Mouse (Mus musculus) CH12.LX (cell line): ENCODE measurements around the gene Oxa1l. TPM values are rescaled to one million over a fixed set of nuclear protein-coding genes. Genes with fewer than 3 reads are reported as not detected.
A peak's percentile ranks its signal among the peaks of the same experiment; 100 is the strongest.

ENCODE experiments used
- DNase-seq: peaks from one replicate; pipeline ENCODE4 v3.0.0-alpha.2; 2013; ENCODE audit errors: extremely low read depth
- H3K27ac ChIP-seq: 2 replicates; pipeline ENCODE4 v1.5.1; 2012; ENCODE audit warnings: low read depth, mild to moderate bottlenecking, control low read depth, moderate library complexity; ENCODE audit not compliant: insufficient read depth
- H3K27me3 ChIP-seq: replicated peaks from 2 replicates; pipeline ENCODE3; 2012; ENCODE audit warnings: inconsistent platforms
- H3K36me3 ChIP-seq, 2 experiments: replicated peaks in 1 of 2; 2 replicates each; pipeline versions ENCODE3 to v1.6.1; 2012; ENCODE audit warnings: inconsistent platforms in 1 of 2, low read length in 1 of 2, mild to moderate bottlenecking in 1 of 2, mixed read lengths in 1 of 2, moderate library complexity in 1 of 2; ENCODE audit not compliant: control insufficient read depth in 1 of 2, insufficient read depth in 1 of 2
- H3K4me1 ChIP-seq, 2 experiments: 2 replicates each; pipeline ENCODE4 v1.6.1; 2012; ENCODE audit warnings: inconsistent platforms in 1 of 2, moderate library complexity in 1 of 2; ENCODE audit not compliant: insufficient read depth in 2 of 2, control insufficient read depth in 1 of 2
- H3K4me2 ChIP-seq: 2 replicates; pipeline ENCODE4 v1.6.1; 2012; ENCODE audit warnings: low read depth, mild to moderate bottlenecking, control low read depth; ENCODE audit not compliant: poor library complexity, insufficient read depth, severe bottlenecking
- H3K4me3 ChIP-seq, 3 experiments: fragments of 150-350 bp in 1 of 3; sonication (generic) in 1 of 3; replicated peaks in 1 of 3; 2 replicates each; pipeline versions ENCODE3 to v1.5.1; 2011 to 2012; ENCODE audit warnings: low read depth in 2 of 3, low read length in 2 of 3, mild to moderate bottlenecking in 2 of 3, moderate library complexity in 2 of 3, control low read depth in 1 of 3, improper control_type of control experiment in 1 of 3, inconsistent platforms in 1 of 3, mixed read lengths in 1 of 3; ENCODE audit not compliant: poor library complexity in 1 of 3
- H3K79me2 ChIP-seq: replicated peaks from 2 replicates; pipeline ENCODE4 v1.6.1; 2012; ENCODE audit warnings: mild to moderate bottlenecking, moderate library complexity; ENCODE audit not compliant: control insufficient read depth, poor library complexity, insufficient read depth, severe bottlenecking; ENCODE audit errors: extremely low read depth
- H3K9ac ChIP-seq: 2 replicates; pipeline ENCODE4 v1.6.1; 2012; ENCODE audit warnings: low read depth, mild to moderate bottlenecking, control low read depth, moderate library complexity; ENCODE audit not compliant: insufficient read depth
- H3K9me3 ChIP-seq: replicated peaks from 2 replicates; pipeline ENCODE3; 2012; ENCODE audit warnings: low read length, inconsistent platforms, mixed read lengths
- BHLHE40 ChIP-seq: IDR thresholded peaks from 2 replicates; pipeline ENCODE4 v1.6.1; 2011; ENCODE audit warnings: mild to moderate bottlenecking, low read depth, low read length, improper control_type of control experiment
- E2F4 ChIP-seq: IDR thresholded peaks from 2 replicates; pipeline ENCODE4 v1.6.1; 2011; ENCODE audit warnings: low read depth, low read length, improper control_type of control experiment; ENCODE audit not compliant: insufficient replicate concordance
- ETS1 ChIP-seq: conservative IDR thresholded peaks from 2 replicates; pipeline ENCODE4 v1.6.1; 2012; ENCODE audit warnings: low read depth, mild to moderate bottlenecking, inconsistent platforms, low read length, improper control_type of control experiment, moderate library complexity
- GABPA ChIP-seq: IDR thresholded peaks from 2 replicates; pipeline ENCODE4 v1.6.1; 2012; ENCODE audit warnings: low read depth, low read length, improper control_type of control experiment, inconsistent platforms; ENCODE audit not compliant: insufficient replicate concordance
- IRF4 ChIP-seq: IDR thresholded peaks from 2 replicates; pipeline ENCODE4 v1.6.1; 2014; ENCODE audit warnings: low read depth, mild to moderate bottlenecking, inconsistent platforms, low read length, improper control_type of control experiment
- KAT2A ChIP-seq: IDR thresholded peaks from 2 replicates; pipeline ENCODE4 v1.6.1; 2012; ENCODE audit warnings: low read length, improper control_type of control experiment, inconsistent platforms; ENCODE audit not compliant: insufficient replicate concordance
- MAX ChIP-seq: IDR thresholded peaks from 2 replicates; pipeline ENCODE4 v1.6.1; 2011; ENCODE audit warnings: low read length, improper control_type of control experiment
- MAZ ChIP-seq: IDR thresholded peaks from 2 replicates; pipeline ENCODE4 v1.6.1; 2012; ENCODE audit warnings: low read depth, mild to moderate bottlenecking, inconsistent platforms, low read length, improper control_type of control experiment, moderate library complexity
- MEF2A ChIP-seq: IDR thresholded peaks from 2 replicates; pipeline ENCODE4 v1.6.1; 2014; ENCODE audit warnings: low read depth, mild to moderate bottlenecking, inconsistent platforms, low read length, improper control_type of control experiment, borderline replicate concordance
- MXI1 ChIP-seq: IDR thresholded peaks from 2 replicates; pipeline ENCODE4 v1.6.1; 2011; ENCODE audit warnings: mild to moderate bottlenecking, low read depth, low read length, improper control_type of control experiment
- MYC ChIP-seq: IDR thresholded peaks from 2 replicates; pipeline ENCODE4 v1.6.1; 2011; ENCODE audit warnings: low read depth, mild to moderate bottlenecking, improper control_type of control experiment, low read length
- NELFE ChIP-seq: IDR thresholded peaks from 2 replicates; pipeline ENCODE4 v1.6.1; 2011; ENCODE audit warnings: low read depth, low read length, improper control_type of control experiment
- NRF1 ChIP-seq: IDR thresholded peaks from 2 replicates; pipeline ENCODE4 v1.6.1; 2014; ENCODE audit warnings: low read depth, mild to moderate bottlenecking, inconsistent platforms, low read length, improper control_type of control experiment, moderate library complexity
- PAX5 ChIP-seq: IDR thresholded peaks from 2 replicates; pipeline ENCODE4 v1.6.1; 2012; ENCODE audit warnings: low read length, inconsistent platforms, mixed read lengths
- POLR2A ChIP-seq: IDR thresholded peaks from 2 replicates; pipeline ENCODE4 v1.6.1; 2011; ENCODE audit warnings: low read depth, mild to moderate bottlenecking, improper control_type of control experiment, low read length
- RCOR1 ChIP-seq: conservative IDR thresholded peaks from 2 replicates; pipeline ENCODE4 v1.6.1; 2012; ENCODE audit warnings: low read depth, mild to moderate bottlenecking, inconsistent platforms, low read length, improper control_type of control experiment
- SIN3A ChIP-seq: IDR thresholded peaks from 2 replicates; pipeline ENCODE4 v1.6.1; 2012; ENCODE audit warnings: low read length, improper control_type of control experiment, inconsistent platforms
- TBP ChIP-seq: conservative IDR thresholded peaks from 2 replicates; pipeline ENCODE4 v1.6.1; 2011; ENCODE audit warnings: low read depth, low read length, improper control_type of control experiment
- USF2 ChIP-seq: conservative IDR thresholded peaks from 2 replicates; pipeline ENCODE4 v1.6.1; 2011; ENCODE audit warnings: low read depth, low read length, improper control_type of control experiment
- ZMIZ1 ChIP-seq: IDR thresholded peaks from 2 replicates; pipeline ENCODE4 v1.6.1; 2012; ENCODE audit warnings: low read depth, mild to moderate bottlenecking, inconsistent platforms, low read length, improper control_type of control experiment
- dilution Hi-C: fragments of 300-500 bp; cut with MboI; formaldehyde crosslinking; loops from 2 replicates; pipeline ENCODE4 v1.14.3; 2020; ENCODE audit warnings: low sequenced_read_pairs; ENCODE audit not compliant: extremely low pct_unique_long_range_greater_than_20kb, extremely low pct_ligation_motif_present
- in situ Hi-C: fragments of 300-500 bp; cut with MboI; formaldehyde crosslinking; loops from 3 replicates; pipeline ENCODE4 v1.14.3; 2019; ENCODE audit warnings: low sequenced_read_pairs, low pct_ligation_motif_present, low pct_unique_long_range_greater_than_20kb, mixed read lengths
- polyA plus RNA-seq: library from polyadenylated mRNA; unstranded; fragments of >175 nt; gene quantifications from 2 replicates; pipeline ENCODE4 v1.2.1, GENCODE M21; 2012; ENCODE audit warnings: low read depth; ENCODE audit not compliant: insufficient read length
- total RNA-seq, 2 experiments: library from RNA; depleted of rRNA; stranded (reverse); fragments of 300-350 nt in 1 of 2; fragments of >200 nt in 1 of 2; gene quantifications; 2 replicates each; pipeline ENCODE4 v1.2.3; 2012 to 2014

The Oxa1l gene
- total and polyA plus RNA-seq, 3 experiments, result 34.7 to 111 (median 38.8) TPM

GRCm38 (mm10) chr14:54413877-54414700, 53.5 kb downstream of the Oxa1l start:
- peaks cover 3 to 71% of the 10 kb centered on the region in 2 experiments for H3K4me1 ChIP-seq
- TF ChIP-seq MXI1 (peak; percentile 91), POLR2A (peak; percentile 48), E2F4 (no peak), IRF4 (0 out of 2 replicates have a peak, but pooled peaks have one; percentile 29), MAZ (0 out of 2 replicates have a peak, but pooled peaks have one; percentile 27), MAX (peak; percentile 53; the same call in 1 of the 2 replicates), MYC (peak; percentile 45; the same call in 1 of the 2 replicates), NELFE (no peak; the same call in 1 of the 2 replicates), RCOR1 (no peak), ETS1 (0 out of 2 replicates have a peak, but pooled peaks have one; percentile 24), TBP (0 out of 2 replicates have a peak, but pooled peaks have one; percentile 23), MEF2A (peak; percentile 30; the same call in 1 of the 2 replicates), USF2 (no peak), BHLHE40 (peak; percentile 25; the same call in 1 of the 2 replicates), ZMIZ1 (peak; percentile 60; the same call in 1 of the 2 replicates), SIN3A (peak; percentile 78)
- TF ChIP-seq, all 38 proteins: peak for 12
- dilution Hi-C loops, result no loop called here
- Histone ChIP-seq H3K4me2 (peak overlapping the region; percentile 95), H3K36me3 (peaks cover 2 to 3% of the 10 kb centered on the region in 2 experiments), H3K9ac (peak overlapping the region; percentile 49), H3K79me2 (peaks cover 16% of the 10 kb centered on the region; the same call in 1 of the 2 replicates), H3K27ac (peak overlapping the region; percentile 70), H3K27me3 (no peaks in the 10 kb centered on the region), H3K4me3 (peak overlapping the region; percentile 29 to 73 (median 65)), H3K9me3 (no peaks in the 10 kb centered on the region)
- DNase-seq, result no peak
- in situ Hi-C loops, result loop anchor here (25.0 kb wide), 1 partner anchor 352 kb away; no protein-coding TSS in a partner anchor

DNA sequence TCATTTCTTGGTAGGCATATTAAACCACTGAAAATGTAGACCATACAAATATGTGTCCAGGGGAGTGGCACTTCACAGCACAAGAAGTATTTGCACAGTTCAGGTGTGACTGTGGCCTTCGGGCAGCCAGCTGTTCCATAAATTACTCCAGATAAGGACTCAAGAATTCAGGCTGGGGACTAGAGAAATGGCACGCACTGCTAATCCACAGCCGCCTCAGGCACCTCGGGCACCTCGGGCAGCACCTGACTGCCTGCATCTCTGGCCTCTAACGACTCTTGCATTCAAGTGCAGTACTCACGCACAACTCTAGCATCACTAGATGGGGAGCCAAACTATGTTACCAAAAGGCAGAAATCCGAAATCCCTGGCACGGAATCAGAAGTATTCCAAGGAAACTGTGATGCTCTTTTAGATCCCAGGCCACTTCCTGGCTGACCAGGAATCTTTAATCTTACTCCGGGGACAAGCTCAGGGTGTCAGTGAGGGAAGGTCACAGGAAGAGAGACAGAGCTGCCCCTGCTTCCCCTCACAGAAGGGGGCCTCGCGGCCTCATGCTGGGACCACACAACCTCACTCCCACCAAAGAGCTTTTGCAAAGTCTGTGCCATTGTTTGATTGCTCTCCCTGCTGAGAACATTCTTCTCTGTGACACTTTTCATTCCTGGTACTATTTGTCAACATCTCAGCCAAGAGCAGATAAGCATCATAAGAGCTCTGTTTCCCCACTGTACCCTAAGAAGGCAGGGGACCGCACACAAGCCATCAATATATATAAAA, 54.8 kb downstream of the Oxa1l start:
- Histone ChIP-seq H3K36me3 (peaks cover 2 to 3% of the 10 kb centered on the region in 2 experiments), H3K9ac (peak overlapping the region; percentile 15; the same call in 1 of the 2 replicates), H3K4me2 (peak overlapping the region; percentile 65), H3K79me2 (peaks cover 9% of the 10 kb centered on the region; the same call in 1 of the 2 replicates), H3K27me3 (no peaks in the 10 kb centered on the region), H3K9me3 (no peaks in the 10 kb centered on the region), H3K27ac (no peak overlapping the region), H3K4me3 (peak overlapping the region in 1 of 3 experiments; percentile 6), H3K4me1 (peaks cover 3 to 60% of the 10 kb centered on the region in 2 experiments)
- in situ Hi-C loops, result loop anchor here (5.0 to 25.0 kb wide), 2 partner anchors 37 to 353 kb away; no protein-coding TSS in a partner anchor
- dilution Hi-C loops, result no loop called here
- TF ChIP-seq BHLHE40, result peak; percentile 37; the same call in 1 of the 2 replicates
- no peak for TF ChIP-seq E2F4
- no peak for TF ChIP-seq PAX5
- TF ChIP-seq KAT2A, result no peak
- no peak for TF ChIP-seq MAX
- TF ChIP-seq GABPA, result no peak
- TF ChIP-seq NRF1, result no peak
- TF ChIP-seq TBP, result no peak
- no peak for TF ChIP-seq ZMIZ1
- TF ChIP-seq MAZ, result no peak
- 0 out of 2 replicates have a peak, but pooled peaks have one; percentile 15 for TF ChIP-seq SIN3A
- no peak for TF ChIP-seq POLR2A
- DNase-seq, result no peak
